Mouse (Mus musculus) forebrain, embryonic 16.5 days (tissue): ENCODE data around the gene Agrn. TPM values are rescaled to one million over a fixed set of nuclear protein-coding genes. Genes with fewer than 3 reads are reported as not detected.

Experiments used
- ATAC-seq: fragments of 200-750 bp; cut with Nextera tagmentation; 2 replicates; pipeline ENCODE4 v1.8.0; 2017; ENCODE audit warnings: mild to moderate bottlenecking, moderate library complexity
- H3K27ac ChIP-seq: fragments of 300-500 bp; sonication (generic); 2 replicates; pipeline ENCODE4 v1.5.1; 2014; ENCODE audit warnings: low read length, control low read depth
- H3K27me3 ChIP-seq: fragments of 300-500 bp; sonication (generic); replicated peaks from 2 replicates; pipeline ENCODE4 v1.6.1; 2014; ENCODE audit warnings: low read length; ENCODE audit not compliant: control insufficient read depth, insufficient read depth
- H3K36me3 ChIP-seq: fragments of 300-500 bp; sonication (generic); 2 replicates; pipeline ENCODE4 v1.6.1; 2014; ENCODE audit not compliant: control insufficient read depth, insufficient read depth
- H3K4me1 ChIP-seq: fragments of 300-500 bp; sonication (generic); replicated peaks from 2 replicates; pipeline ENCODE4 v1.6.1; 2014; ENCODE audit warnings: low read length; ENCODE audit not compliant: control insufficient read depth, insufficient read depth
- H3K4me2 ChIP-seq: fragments of 300-500 bp; sonication (generic); 2 replicates; pipeline ENCODE4 v1.6.1; 2014; ENCODE audit warnings: mild to moderate bottlenecking, low read length, control low read depth
- H3K4me3 ChIP-seq: fragments of 300-500 bp; sonication (generic); replicated peaks from 2 replicates; pipeline ENCODE4 v1.5.1; 2014; ENCODE audit warnings: mild to moderate bottlenecking, low read length, control low read depth
- H3K9ac ChIP-seq: fragments of 300-500 bp; sonication (generic); replicated peaks from 2 replicates; pipeline ENCODE4 v1.6.1; 2014; ENCODE audit warnings: low read depth, low read length, control low read depth
- H3K9me3 ChIP-seq: fragments of 300-500 bp; sonication (generic); 2 replicates; pipeline ENCODE4 v1.6.1; 2016; ENCODE audit warnings: low read length; ENCODE audit not compliant: control insufficient read depth
- WGBS: fragments of 180-500 bp; shearing (Covaris S2); extraction: QIAGEN DNeasy Blood & Tissue Kit; methylation state at CpG from one replicate; pipeline ENCODE4 v1.1.7; 2014; 5-methylcytosine and 5-hydroxymethylcytosine counted together
- polyA plus RNA-seq: library from polyadenylated mRNA; unstranded; fragments of >200 nt; fragmentation: Nextera tagmentation; extraction: Ambion mirVana; gene quantifications from 2 replicates; pipeline ENCODE4 v1.2.1, GENCODE M21; 2015

Agrn gene
- polyA plus RNA-seq, result 113 and 125 TPM in 2 replicates

GRCm38 (mm10) chr4:156197131-156197828, at the start of gene Agrn:
Gene Agrn (minus strand): TSS chr4:156197488.
- Histone ChIP-seq H3K36me3 (no peaks in the 10 kb centered on the region), H3K9me3 (no peaks in the 10 kb centered on the region), H3K27ac (peak within 1 kb of the TSS; percentile 96), H3K9ac (peak within 1 kb of the TSS; percentile 88), H3K4me1 (peaks cover 36% of the 10 kb centered on the region), H3K4me2 (peak within 1 kb of the TSS; percentile 85), H3K4me3 (peak within 1 kb of the TSS; percentile 87), H3K27me3 (no peaks in the 10 kb centered on the region)
- under 1% methylated on average over 17 of the region's 88 CpGs for WGBS
- ATAC-seq, result peak; percentile 74

- H3K27ac ChIP-seq, result no peak overlapping the region
- no peak for ATAC-seq
- no peak overlapping the region; the same call in 1 of the 2 replicates for H3K9ac ChIP-seq
- H3K9me3 ChIP-seq, result no peaks in the 10 kb centered on the region
- peaks cover 16% of the 10 kb centered on the region for H3K4me1 ChIP-seq
- peak overlapping the region; percentile 49 for H3K4me2 ChIP-seq
- peaks cover 20% of the 10 kb centered on the region for H3K36me3 ChIP-seq
- H3K4me3 ChIP-seq, result peak overlapping the region; percentile 68
- no peaks in the 10 kb centered on the region for H3K27me3 ChIP-seq
- WGBS, result 21% methylated on average over 55 of the region's 60 CpGs
Observed at GRCm38 (mm10) chr4:156236651-156237447, 39.6 kb upstream of the Agrn start.

GRCm38 (mm10) chr4:156235808-156236533, 38.7 kb upstream of the Agrn start, which contains the start of gene Noc2l:
Gene Noc2l (plus strand): TSS chr4:156236010.
- peaks cover 23% of the 10 kb centered on the region for H3K36me3 ChIP-seq
- peak within 1 kb of the TSS; percentile 89 for H3K27ac ChIP-seq
- H3K27me3 ChIP-seq, result no peaks in the 10 kb centered on the region
- peak within 1 kb of the TSS; percentile 85 for H3K4me2 ChIP-seq
- H3K4me3 ChIP-seq, result peak within 1 kb of the TSS; percentile 68
- H3K4me1 ChIP-seq, result peaks cover 16% of the 10 kb centered on the region
- H3K9ac ChIP-seq, result peak within 1 kb of the TSS; percentile 69
- under 1% methylated on average over 73 of the region's 90 CpGs for WGBS
- H3K9me3 ChIP-seq, result no peaks in the 10 kb centered on the region
- ATAC-seq, result peak; percentile 90

GRCm38 (mm10) chr4:156235360-156235770, 38.1 kb upstream of the Agrn start:
- Histone ChIP-seq H3K4me1 (peaks cover 16% of the 10 kb centered on the region), H3K27ac (peak overlapping the region; percentile 84), H3K4me3 (peak overlapping the region; percentile 68), H3K27me3 (no peaks in the 10 kb centered on the region), H3K9ac (peak overlapping the region; percentile 69), H3K9me3 (no peaks in the 10 kb centered on the region), H3K4me2 (peak overlapping the region; percentile 85), H3K36me3 (peaks cover 27% of the 10 kb centered on the region)
- ATAC-seq, result peak; percentile 64
- 0% methylated on average over 15 of the region's 15 CpGs for whole genome bisulfite sequencing

GRCm38 (mm10) chr4:156234701-156235213, 37.5 kb upstream of the Agrn start, which contains the start of gene Plekhn1:
Gene Plekhn1 (minus strand): TSS chr4:156234857.
- H3K27ac ChIP-seq, result peak within 1 kb of the TSS; percentile 84
- under 1% methylated on average over 41 of the region's 48 CpGs for WGBS
- H3K4me3 ChIP-seq, result peak within 1 kb of the TSS; percentile 68
- H3K4me2 ChIP-seq, result peak within 1 kb of the TSS; percentile 85
- no peaks in the 10 kb centered on the region for H3K27me3 ChIP-seq
- H3K4me1 ChIP-seq, result peaks cover 16% of the 10 kb centered on the region
- H3K9ac ChIP-seq, result peak within 1 kb of the TSS; percentile 69
- peaks cover 27% of the 10 kb centered on the region for H3K36me3 ChIP-seq
- H3K9me3 ChIP-seq, result no peaks in the 10 kb centered on the region
- ATAC-seq, result peak; percentile 53

- peak overlapping the region; percentile 68 for H3K4me3 ChIP-seq
- H3K9ac ChIP-seq, result peak overlapping the region; percentile 68
- H3K27ac ChIP-seq, result peak overlapping the region; percentile 56
- peak overlapping the region; percentile 85 for H3K4me2 ChIP-seq
- no peak for ATAC-seq
- WGBS, result under 1% methylated on average over 17 of the region's 17 CpGs
- H3K36me3 ChIP-seq, result peaks cover 30% of the 10 kb centered on the region
- H3K9me3 ChIP-seq, result no peaks in the 10 kb centered on the region
- peaks cover 16% of the 10 kb centered on the region for H3K4me1 ChIP-seq
- no peaks in the 10 kb centered on the region for H3K27me3 ChIP-seq
Observed at GRCm38 (mm10) chr4:156234021-156234501, 36.8 kb upstream of the Agrn start.

- Histone ChIP-seq H3K4me3 (no peak overlapping the region), H3K36me3 (peaks cover 30% of the 10 kb centered on the region), H3K27me3 (no peaks in the 10 kb centered on the region), H3K4me2 (no peak overlapping the region), H3K9me3 (no peaks in the 10 kb centered on the region), H3K9ac (no peak overlapping the region), H3K27ac (no peak overlapping the region), H3K4me1 (peaks cover 8% of the 10 kb centered on the region)
- 19% methylated on average over 12 of the region's 12 CpGs for WGBS
- no peak for ATAC-seq
Observed at GRCm38 (mm10) chr4:156228393-156229024, 31.2 kb upstream of the Agrn start.

GRCm38 (mm10) chr4:156227752-156228392, 30.6 kb upstream of the Agrn start:
- Histone ChIP-seq H3K4me1 (peaks cover 4% of the 10 kb centered on the region; the same call in 1 of the 2 replicates), H3K4me3 (no peak overlapping the region), H3K36me3 (peaks cover 30% of the 10 kb centered on the region), H3K27ac (no peak overlapping the region), H3K4me2 (no peak overlapping the region), H3K9me3 (no peaks in the 10 kb centered on the region), H3K9ac (no peak overlapping the region), H3K27me3 (no peaks in the 10 kb centered on the region)
- peak; percentile 30; the same call in 1 of the 2 replicates for ATAC-seq
- 31% methylated on average over 18 of the region's 18 CpGs for WGBS
